Mouse (Mus musculus): ENCODE measurements at regions not wholly inside any gene's neighbourhood (a gene's known extent, or its start where the extent isn't known, plus 50 kb on each side); places are given as distances from the start of the nearest gene placed in this dataset.

DNA sequence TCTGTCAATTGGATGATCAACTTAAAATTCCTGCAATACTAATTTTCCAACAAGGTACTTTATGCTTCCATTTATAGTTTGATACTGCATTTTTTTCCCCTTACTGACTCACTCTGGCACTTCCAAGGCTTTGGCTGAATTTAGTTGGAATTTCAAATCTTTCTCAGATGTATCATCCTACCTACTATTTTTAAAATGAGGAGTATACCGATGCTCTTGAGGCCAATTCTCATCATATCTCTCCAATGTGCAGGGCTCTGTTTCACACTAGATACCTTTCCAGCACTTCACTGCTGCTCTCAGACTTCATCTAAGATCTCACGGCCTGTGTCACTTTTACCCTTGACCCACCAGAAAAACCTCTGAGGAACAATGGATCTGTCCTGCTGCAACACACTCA is 386.6 kb upstream of the Flrt2 start:
- TF ChIP-seq CTCF (IDR thresholded peaks at IDR 0.05; ENCODE audit: low read depth, low read length): no peak
- TF ChIP-seq POLR2A (IDR thresholded peaks at IDR 0.05; ENCODE audit: extremely low read depth, insufficient read depth, low read length): no peak

All from liver, adult 2 months (tissue).